Mouse (Mus musculus): Measurements from ENCODE around the gene Arhgap9. TPM values are rescaled to one million over a fixed set of nuclear protein-coding genes. Genes with fewer than 3 reads are reported as not detected.

Arhgap9 gene
- 5.6 and 6.3 TPM in 2 replicates for polyA plus RNA-seq (2015; fragmentation: Nextera tagmentation; extraction: Ambion mirVana)

- Histone ChIP-seq H3K9ac (no peak within 1 kb of the TSS), H3K27ac (no peak within 1 kb of the TSS), H3K4me2 (no peak within 1 kb of the TSS), H3K9me3 (no peaks in the 10 kb centered on the region), H3K36me3 (no peaks in the 10 kb centered on the region), H3K4me1 (peaks cover 12% of the 10 kb centered on the region), H3K4me3 (replicated peaks) (no peak within 1 kb of the TSS), H3K27me3 (replicated peaks) (0 out of 2 replicates have a peak, but pooled peaks cover 13% of the 10 kb centered on the region)
- ATAC-seq (ENCODE audit: insufficient read depth, low FRiP score, low read depth), result no peak
- 66% methylated on average over 3 of the region's 3 CpGs for WGBS
Measured at GRCm38 (mm10) chr10:127321621-127322020, at the start of gene Arhgap9. Gene Arhgap9, plus strand, starts transcription at chr10:127321964.

DNA sequence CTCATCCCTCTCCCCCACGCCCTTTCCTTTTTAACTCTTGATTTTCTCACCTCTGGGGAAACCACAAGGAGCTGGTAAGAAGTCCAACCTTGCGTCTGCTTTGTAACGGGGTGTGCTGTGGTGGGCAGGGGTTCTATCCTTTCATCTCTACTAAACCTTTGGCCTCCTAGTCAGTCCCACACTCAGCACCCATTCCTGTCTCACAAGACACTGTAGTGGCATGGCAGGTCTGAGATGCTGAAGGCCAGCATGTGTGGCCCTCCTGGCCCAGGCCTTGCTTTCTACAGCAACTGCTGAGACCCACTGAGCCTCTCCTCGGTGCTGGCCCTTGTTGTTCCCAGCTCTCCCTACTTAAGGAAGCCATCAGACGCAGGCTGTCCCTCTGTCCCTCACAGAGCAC, 49.4 kb upstream of the Arhgap9 start:
- no peak for ATAC-seq (ENCODE audit: insufficient read depth, low FRiP score, low read depth)
- H3K9me3 ChIP-seq, result no peaks in the 10 kb centered on the region
- no peak overlapping the region for H3K9ac ChIP-seq
- 87% methylated on average over 5 of the region's 5 CpGs for WGBS
- no peak overlapping the region for H3K4me3 ChIP-seq (replicated peaks)
- no peaks in the 10 kb centered on the region for H3K27me3 ChIP-seq (replicated peaks)
- H3K27ac ChIP-seq, result no peak overlapping the region
- H3K36me3 ChIP-seq, result peaks cover 50% of the 10 kb centered on the region
- peaks cover 9% of the 10 kb centered on the region for H3K4me1 ChIP-seq
- H3K4me2 ChIP-seq, result no peak overlapping the region

DNA sequence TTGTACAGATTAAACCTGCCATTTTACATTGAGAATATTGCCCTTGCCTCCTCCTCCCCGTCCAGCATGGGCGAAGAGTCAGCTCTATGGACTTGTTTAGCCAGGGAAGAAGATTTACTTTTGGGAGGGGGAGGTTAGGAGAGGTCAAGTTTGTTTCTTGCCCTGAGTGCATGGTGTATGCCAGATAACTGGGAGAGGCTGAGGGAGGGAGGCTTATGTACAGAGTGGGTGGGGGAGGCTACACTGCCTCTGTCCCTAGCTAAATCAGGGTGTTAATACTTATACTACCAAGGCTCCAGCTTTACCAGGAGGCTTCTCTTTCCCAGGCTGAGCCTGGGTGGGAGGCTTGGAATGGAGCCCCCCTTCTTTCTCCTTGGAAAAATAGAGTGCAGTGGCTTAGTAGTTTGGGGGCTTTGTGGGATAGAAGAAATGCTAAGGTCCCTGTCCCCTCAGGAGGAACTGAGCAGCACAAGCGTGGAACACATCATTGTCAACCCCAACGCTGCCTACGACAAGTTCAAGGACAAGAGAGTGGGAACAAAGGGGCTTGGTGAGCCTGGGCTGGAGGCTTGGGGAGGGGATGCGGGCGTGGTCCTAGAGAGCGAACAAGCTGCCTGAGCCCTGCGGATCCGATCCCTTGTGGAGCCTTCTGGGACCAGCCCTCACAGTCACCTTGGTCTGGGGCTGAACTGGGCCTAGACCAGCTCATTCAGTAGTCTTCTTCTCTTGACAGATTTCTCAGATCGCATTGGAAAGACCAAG, 47.3 kb upstream of the Arhgap9 start:
- peak; percentile 84 for ATAC-seq (ENCODE audit: insufficient read depth, low FRiP score, low read depth)
- no peaks in the 10 kb centered on the region for H3K9me3 ChIP-seq
- H3K27ac ChIP-seq, result no peak overlapping the region
- no peak overlapping the region for H3K4me3 ChIP-seq (replicated peaks)
- H3K9ac ChIP-seq, result no peak overlapping the region
- H3K4me2 ChIP-seq, result no peak overlapping the region
- 59% methylated on average over 11 of the region's 11 CpGs for whole genome bisulfite sequencing
- peaks cover 4% of the 10 kb centered on the region for H3K4me1 ChIP-seq
- no peaks in the 10 kb centered on the region for H3K27me3 ChIP-seq (replicated peaks)
- H3K36me3 ChIP-seq, result peaks cover 56% of the 10 kb centered on the region

GRCm38 (mm10) chr10:127279730-127280129, 42.0 kb upstream of the Arhgap9 start:
- no peaks in the 10 kb centered on the region for H3K27me3 ChIP-seq (replicated peaks)
- H3K4me3 ChIP-seq (replicated peaks), result no peak overlapping the region
- H3K4me2 ChIP-seq, result no peak overlapping the region
- peaks cover 4% of the 10 kb centered on the region; the same call in 1 of the 2 replicates for H3K4me1 ChIP-seq
- no peak overlapping the region for H3K9ac ChIP-seq
- H3K9me3 ChIP-seq, result no peaks in the 10 kb centered on the region
- 95% methylated on average over 2 of the region's 2 CpGs for WGBS
- peaks cover 81% of the 10 kb centered on the region for H3K36me3 ChIP-seq
- no peak overlapping the region for H3K27ac ChIP-seq
- ATAC-seq (ENCODE audit: insufficient read depth, low FRiP score, low read depth), result no peak

- Histone ChIP-seq H3K27ac (no peak overlapping the region), H3K9me3 (no peaks in the 10 kb centered on the region), H3K9ac (no peak overlapping the region), H3K4me3 (replicated peaks) (no peak overlapping the region), H3K4me2 (no peak overlapping the region), H3K36me3 (peaks cover 79% of the 10 kb centered on the region), H3K27me3 (replicated peaks) (no peaks in the 10 kb centered on the region), H3K4me1 (peaks cover 19% of the 10 kb centered on the region)
- ATAC-seq (ENCODE audit: insufficient read depth, low FRiP score, low read depth), result no peak
- 87% methylated on average over 8 of the region's 8 CpGs for WGBS
Measured at GRCm38 (mm10) chr10:127281316-127281715, 40.4 kb upstream of the Arhgap9 start.

DNA sequence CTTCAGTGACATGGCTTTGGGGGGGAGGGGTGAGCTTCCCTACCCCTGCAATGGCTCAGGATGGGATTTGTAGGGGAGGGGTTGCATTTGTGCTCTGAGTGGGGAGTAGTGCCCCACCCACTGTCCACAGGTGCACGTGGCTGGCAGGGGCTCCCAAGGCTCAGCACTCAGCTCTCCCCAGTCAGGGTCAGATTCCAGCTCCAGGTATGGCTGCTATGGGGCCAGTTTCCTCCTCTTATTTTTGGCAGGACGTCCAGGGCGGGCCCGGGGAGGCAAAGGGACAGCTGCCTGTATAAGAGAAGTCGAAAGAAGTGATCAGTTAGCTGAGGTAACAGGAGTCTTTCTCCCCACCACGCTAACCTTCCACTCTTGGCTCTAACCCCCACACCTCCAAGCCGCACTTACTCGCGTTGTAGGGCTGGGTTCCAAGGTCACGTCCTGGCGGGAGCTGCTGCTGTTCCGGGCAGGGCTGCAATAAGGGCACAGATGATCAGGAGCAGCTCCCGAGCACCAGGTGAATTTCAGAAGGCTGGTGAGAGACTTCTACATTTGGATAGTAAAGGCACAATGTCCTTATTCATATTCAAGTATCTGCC, 39.0 kb upstream of the Arhgap9 start:
- H3K27me3 ChIP-seq (replicated peaks), result no peaks in the 10 kb centered on the region
- peak; percentile 5; the same call in 1 of the 2 replicates for ATAC-seq (ENCODE audit: insufficient read depth, low FRiP score, low read depth)
- H3K27ac ChIP-seq, result no peak overlapping the region
- no peak overlapping the region for H3K4me2 ChIP-seq
- 74% methylated on average over 13 of the region's 13 CpGs for WGBS
- H3K36me3 ChIP-seq, result peaks cover 68% of the 10 kb centered on the region
- H3K9ac ChIP-seq, result no peak overlapping the region
- H3K4me1 ChIP-seq, result peaks cover 33% of the 10 kb centered on the region
- no peak overlapping the region for H3K4me3 ChIP-seq (replicated peaks)
- H3K9me3 ChIP-seq, result no peaks in the 10 kb centered on the region

- WGBS, result 91% methylated on average over 7 of the region's 7 CpGs
- Histone ChIP-seq H3K27ac (no peak overlapping the region), H3K9ac (no peak overlapping the region), H3K4me3 (replicated peaks) (no peak overlapping the region), H3K36me3 (peaks cover 56% of the 10 kb centered on the region), H3K4me1 (peaks cover 35% of the 10 kb centered on the region), H3K27me3 (replicated peaks) (no peaks in the 10 kb centered on the region), H3K9me3 (no peaks in the 10 kb centered on the region), H3K4me2 (no peak overlapping the region)
- ATAC-seq (ENCODE audit: insufficient read depth, low FRiP score, low read depth), result no peak
Measured at GRCm38 (mm10) chr10:127284105-127284622, 37.6 kb upstream of the Arhgap9 start.

- WGBS, result 72% methylated on average over 11 of the region's 11 CpGs
- ATAC-seq (ENCODE audit: insufficient read depth, low FRiP score, low read depth), result no peak
- Histone ChIP-seq H3K27ac (no peak overlapping the region; the same call in 1 of the 2 replicates), H3K9me3 (no peaks in the 10 kb centered on the region), H3K27me3 (replicated peaks) (no peaks in the 10 kb centered on the region), H3K4me3 (replicated peaks) (no peak overlapping the region), H3K4me1 (peaks cover 39% of the 10 kb centered on the region), H3K36me3 (peaks cover 50% of the 10 kb centered on the region), H3K9ac (no peak overlapping the region), H3K4me2 (no peak overlapping the region)
Measured at GRCm38 (mm10) chr10:127284724-127285500, 36.9 kb upstream of the Arhgap9 start.

DNA sequence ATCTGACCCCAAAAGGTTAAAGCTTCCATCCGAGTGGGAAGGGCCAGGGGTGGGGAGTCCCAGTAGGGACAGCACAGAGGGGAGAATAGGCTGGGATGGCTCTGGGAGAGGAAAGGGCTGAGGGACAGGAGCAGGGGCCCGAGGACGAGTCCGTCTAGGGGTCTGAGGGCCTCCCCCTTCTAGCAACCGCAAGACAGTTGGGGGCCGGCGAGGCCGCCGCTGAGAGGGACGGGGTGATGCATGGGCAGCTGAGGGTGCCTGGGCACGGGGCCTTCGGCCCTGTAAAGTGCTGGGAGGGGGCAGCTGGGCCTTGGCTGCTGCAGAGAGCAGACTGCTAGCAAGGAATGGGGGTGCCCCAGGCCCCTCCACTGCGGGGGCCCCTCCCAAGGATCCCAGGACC, 36.1 kb upstream of the Arhgap9 start:
- no peak overlapping the region for H3K4me3 ChIP-seq (replicated peaks)
- H3K4me1 ChIP-seq, result peaks cover 39% of the 10 kb centered on the region
- H3K4me2 ChIP-seq, result 0 out of 2 replicates have a peak overlapping the region, but pooled peaks have one; percentile 10
- ATAC-seq (ENCODE audit: insufficient read depth, low FRiP score, low read depth), result no peak
- no peak overlapping the region for H3K9ac ChIP-seq
- H3K27me3 ChIP-seq (replicated peaks), result no peaks in the 10 kb centered on the region
- H3K27ac ChIP-seq, result no peak overlapping the region
- H3K9me3 ChIP-seq, result no peaks in the 10 kb centered on the region
- WGBS, result 74% methylated on average over 13 of the region's 13 CpGs
- peaks cover 50% of the 10 kb centered on the region for H3K36me3 ChIP-seq

DNA sequence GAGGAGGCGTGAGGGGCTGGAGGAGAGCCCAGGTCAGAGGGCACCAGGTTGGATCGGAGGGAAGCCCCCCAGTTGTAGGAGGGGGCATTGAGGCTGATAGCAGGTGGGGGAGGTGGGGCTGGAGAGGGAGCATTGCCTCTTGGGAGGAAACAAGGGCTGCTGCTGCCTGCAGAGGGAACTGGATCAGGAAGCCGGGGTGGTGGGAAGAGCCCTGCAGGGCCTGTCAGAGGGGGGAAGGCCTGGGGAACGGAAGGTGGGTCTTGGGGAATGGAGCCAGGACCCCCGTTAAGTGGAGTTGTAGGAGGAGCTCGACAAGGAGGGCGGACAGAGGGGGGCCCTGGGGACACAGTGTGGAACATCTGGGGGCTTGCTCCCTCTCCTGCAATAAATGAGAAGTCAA, 35.6 kb upstream of the Arhgap9 start:
- H3K27me3 ChIP-seq (replicated peaks), result no peaks in the 10 kb centered on the region
- ATAC-seq (ENCODE audit: insufficient read depth, low FRiP score, low read depth), result no peak
- H3K36me3 ChIP-seq, result peaks cover 45% of the 10 kb centered on the region
- 63% methylated on average over 7 of the region's 7 CpGs for WGBS
- 0 out of 2 replicates have a peak overlapping the region, but pooled peaks have one; percentile 0 for H3K4me2 ChIP-seq
- no peak overlapping the region for H3K27ac ChIP-seq
- no peaks in the 10 kb centered on the region for H3K9me3 ChIP-seq
- peaks cover 39% of the 10 kb centered on the region for H3K4me1 ChIP-seq
- no peak overlapping the region for H3K4me3 ChIP-seq (replicated peaks)
- no peak overlapping the region for H3K9ac ChIP-seq

DNA sequence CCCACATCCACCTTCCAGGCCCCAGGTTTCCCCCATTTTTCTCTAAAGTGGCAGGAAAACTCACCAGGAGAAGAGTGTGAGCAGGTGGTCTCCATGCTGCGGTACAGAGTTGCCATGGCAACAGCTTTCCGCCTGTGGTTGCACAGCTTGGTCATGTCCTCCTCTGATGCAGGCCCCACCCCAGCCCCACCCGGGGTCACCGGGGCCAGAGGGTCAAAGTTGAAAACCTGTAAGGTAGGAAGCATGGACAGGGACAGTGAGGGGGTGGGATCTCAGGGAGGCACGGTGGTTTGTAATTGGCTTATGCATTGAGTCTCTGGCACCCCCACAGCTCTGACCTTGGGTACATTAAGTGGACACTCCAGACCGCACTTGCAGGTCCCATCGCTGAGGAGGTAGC, 35.0 kb upstream of the Arhgap9 start:
- Histone ChIP-seq H3K4me1 (peaks cover 43% of the 10 kb centered on the region), H3K4me3 (replicated peaks) (peak overlapping the region; percentile 71), H3K4me2 (peak overlapping the region; percentile 86), H3K36me3 (peaks cover 39% of the 10 kb centered on the region), H3K27ac (no peak overlapping the region), H3K9ac (no peak overlapping the region), H3K27me3 (replicated peaks) (no peaks in the 10 kb centered on the region), H3K9me3 (no peaks in the 10 kb centered on the region)
- no peak for ATAC-seq (ENCODE audit: insufficient read depth, low FRiP score, low read depth)
- whole genome bisulfite sequencing, result 41% methylated on average over 7 of the region's 7 CpGs
